Mouse (Mus musculus): ENCODE data around the gene Fam102a.

The Fam102a gene

GRCm38 (mm10) chr2:32610610-32611229, 75.6 kb downstream of the Fam102a start:
- peak in 1 of 2 experiments; percentile 40 for DNase-seq

DNA sequence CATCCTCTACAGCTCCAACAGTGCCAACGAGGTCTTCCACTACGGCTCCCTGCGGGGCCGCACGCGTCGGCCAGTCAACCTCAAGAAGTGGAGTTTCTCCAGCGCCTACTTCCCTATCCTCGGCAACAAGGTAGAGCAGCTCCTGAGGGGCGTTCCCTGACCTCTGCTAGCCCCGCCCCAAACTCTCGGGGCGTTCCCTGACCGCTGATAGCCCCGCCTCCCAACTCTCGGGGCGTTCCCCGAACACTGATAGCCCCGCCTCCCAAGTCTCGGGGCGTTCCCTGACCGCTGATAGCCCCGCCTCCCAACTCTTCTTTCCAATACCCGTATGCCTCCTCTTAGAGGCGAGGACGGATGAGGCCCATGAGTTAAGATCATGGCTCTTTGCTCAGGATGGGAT, 77.1 kb downstream of the Fam102a start:
- no peak for DNase-seq

GRCm38 (mm10) chr2:32617109-32617508, 82.0 kb downstream of the Fam102a start:
- DNase-seq: no peak

- no peak for DNase-seq
Measured at GRCm38 (mm10) chr2:32617601-32618000, 82.5 kb downstream of the Fam102a start.

- no peak for DNase-seq
Measured at GRCm38 (mm10) chr2:32618051-32618450, 82.9 kb downstream of the Fam102a start.
